Mouse (Mus musculus): ENCODE results near the gene Rora.

GRCm38 (mm10) chr9:68891431-68891830 lies 237.8 kb downstream of the Rora start:
- TF ChIP-seq CTCF (IDR thresholded peaks at IDR 0.05; ENCODE audit: control insufficient read depth, insufficient read depth, low read length), result no peak
- no peak for TF ChIP-seq POLR2A (IDR thresholded peaks at IDR 0.05; ENCODE audit: borderline replicate concordance, control insufficient read depth, low read depth, low read length)
